25 mouse cellular contexts compared by ENCODE assay signal in genomic region chr3:89365486-89366414, GRCm38 (mm10). TPM values are rescaled to one million over a fixed set of nuclear protein-coding genes. Genes with fewer than 3 reads are reported as not detected.
DNase-seq lines count a peak whose midpoint lies in the region; ATAC-seq and TF ChIP-seq lines count a peak whose summit lies in the region.
"Had no signal": no experiment of that assay in that cellular context is flagged by ENCODE, and none has a peak within 500 bp of the region (broad histone marks: within the 10 kb centered on the region; RNA-seq: fewer than 3 reads in every experiment).

No protein-coding gene starts in this region.

- H3K4me1 ChIP-seq in kidney, embryonic 14.5 days (ENCODE audit: control insufficient read depth, insufficient read depth, low read length): 0 out of 2 replicates have a peak, but pooled peaks cover 4% of the 10 kb centered on the region
- 0 out of 2 replicates have a peak, but pooled peaks cover 12% of the 10 kb centered on the region for H3K4me1 ChIP-seq in limb, embryonic 13.5 days
- H3K4me1 ChIP-seq in stomach, postnatal 0 days (replicated peaks; ENCODE audit: control insufficient read depth, insufficient read depth): no peaks in the 10 kb centered on the region
- H3K4me1 ChIP-seq: embryonic facial prominence, embryonic 15.5 days; hindbrain, embryonic 13.5 days; megakaryocyte, embryonic 14.5 days had no signal

- H3K27ac ChIP-seq in kidney, embryonic 14.5 days (ENCODE audit: low read depth, low read length): no peak overlapping the region
- H3K27ac ChIP-seq in limb, embryonic 13.5 days: no peak overlapping the region
- no peak overlapping the region for H3K27ac ChIP-seq in stomach, postnatal 0 days (replicated peaks)
- H3K27ac ChIP-seq: embryonic facial prominence, embryonic 15.5 days; hindbrain, embryonic 13.5 days had no signal

- TF ChIP-seq CTCF in stomach, postnatal 0 days (IDR thresholded peaks at IDR 0.05; ENCODE audit: low read depth): no peak

- ATAC-seq in kidney, embryonic 14.5 days (ENCODE audit: low FRiP score, low TSS enrichment): no peak
- no peak for ATAC-seq in limb, embryonic 13.5 days (ENCODE audit: low FRiP score, low read depth)
- ATAC-seq in stomach, postnatal 0 days (ENCODE audit: low FRiP score, low TSS enrichment): peak; percentile 63
- ATAC-seq: inflammation-experienced regulatory T-cells, adult 6 months had no signal

- no peak for TF ChIP-seq EP300 in stomach, postnatal 0 days (optimal IDR thresholded peaks at IDR 0.05)

- H3K9me3 ChIP-seq in kidney, embryonic 14.5 days (ENCODE audit: control insufficient read depth, low read length): no peaks in the 10 kb centered on the region
- H3K9me3 ChIP-seq in limb, embryonic 13.5 days: no peaks in the 10 kb centered on the region
- no peaks in the 10 kb centered on the region for H3K9me3 ChIP-seq in stomach, postnatal 0 days (ENCODE audit: control insufficient read depth, low read length)
- H3K9me3 ChIP-seq: embryonic facial prominence, embryonic 15.5 days; heart, embryonic 12.5 days; hindbrain, embryonic 13.5 days; megakaryocyte, embryonic 14.5 days had no signal

- 66% methylated on average over 20 of the region's 20 CpGs for WGBS in kidney, embryonic 14.5 days
- WGBS in limb, embryonic 13.5 days: 65% methylated on average over 20 of the region's 20 CpGs
- 57% methylated on average over 20 of the region's 20 CpGs for WGBS in stomach, postnatal 0 days

- H3K27me3 ChIP-seq in kidney, embryonic 14.5 days (ENCODE audit: control insufficient read depth, insufficient read depth, low read length): no peaks in the 10 kb centered on the region
- H3K27me3 ChIP-seq in limb, embryonic 13.5 days: no peaks in the 10 kb centered on the region
- no peaks in the 10 kb centered on the region for H3K27me3 ChIP-seq in stomach, postnatal 0 days (ENCODE audit: control insufficient read depth, insufficient read depth, low read length)
- H3K27me3 ChIP-seq: embryonic facial prominence, embryonic 15.5 days had no signal

- no peak overlapping the region for H3K4me2 ChIP-seq in kidney, embryonic 14.5 days (replicated peaks; ENCODE audit: low read depth, low read length)
- no peak overlapping the region for H3K4me2 ChIP-seq in limb, embryonic 13.5 days (replicated peaks)
- no peak overlapping the region for H3K4me2 ChIP-seq in stomach, postnatal 0 days (replicated peaks; ENCODE audit: low read depth)
- H3K4me2 ChIP-seq: embryonic facial prominence, embryonic 15.5 days; heart, embryonic 12.5 days; hindbrain, embryonic 13.5 days; liver, embryonic 11.5 days had no signal

- no peaks in the 10 kb centered on the region for H3K36me3 ChIP-seq in kidney, embryonic 14.5 days (ENCODE audit: control insufficient read depth, insufficient read depth, low read length)
- no peaks in the 10 kb centered on the region for H3K36me3 ChIP-seq in limb, embryonic 13.5 days
- H3K36me3 ChIP-seq in stomach, postnatal 0 days (ENCODE audit: control insufficient read depth, insufficient read depth, low read length): no peaks in the 10 kb centered on the region
- H3K36me3 ChIP-seq: embryonic facial prominence, embryonic 15.5 days; heart, embryonic 12.5 days; hindbrain, embryonic 13.5 days had no signal

- no peak for DNase-seq in kidney, postnatal 14 days
- DNase-seq in ovary, postnatal 36 days (ENCODE audit: low spot score): peak; percentile 42
- DNase-seq in ovary, postnatal 10 days (ENCODE audit: low spot score): no peak
- peak; percentile 35 for DNase-seq in stomach, postnatal 0 days (ENCODE audit: low spot score)
- DNase-seq in spleen, postnatal 4 days (ENCODE audit: low spot score in 2 of 2): no peak
- no peak for DNase-seq in left cerebral cortex, adult 8-10 months (ENCODE audit: low spot score in 2 of 2)
- DNase-seq: adrenal gland, adult 2 months; heart, postnatal 14 days; lung, adult 18-20 months; lung, postnatal 14 days had no signal

- H3K4me3 ChIP-seq in kidney, embryonic 14.5 days (ENCODE audit: low read length): no peak overlapping the region
- no peak overlapping the region for H3K4me3 ChIP-seq in limb, embryonic 13.5 days
- no peak overlapping the region for H3K4me3 ChIP-seq in stomach, postnatal 0 days (ENCODE audit: low read depth, low read length)
- H3K4me3 ChIP-seq: embryonic facial prominence, embryonic 15.5 days; heart, embryonic 12.5 days; hindbrain, embryonic 13.5 days; megakaryocyte, embryonic 14.5 days had no signal

- peak overlapping the region; percentile 18; the same call in 1 of the 2 replicates for H3K9ac ChIP-seq in kidney, embryonic 14.5 days (ENCODE audit: low read depth, low read length)
- H3K9ac ChIP-seq in limb, embryonic 13.5 days: 0 out of 2 replicates have a peak overlapping the region, but pooled peaks have one; percentile 25
- no peak overlapping the region for H3K9ac ChIP-seq in stomach, postnatal 0 days (ENCODE audit: low read length)
- H3K9ac ChIP-seq: embryonic facial prominence, embryonic 15.5 days; heart, embryonic 12.5 days; hindbrain, embryonic 13.5 days had no signal

RNA-seq across cellular contexts. Expression of gene Dcst1, which starts 0.7 kb away (rescaled TPM):
- polyA plus RNA-seq in kidney, embryonic 14.5 days (2014; fragmentation: Nextera tagmentation; extraction: Ambion mirVana): 0.63 and 1.5 TPM in 2 replicates
- 0.38 and 0.51 TPM in 2 replicates for polyA plus RNA-seq in limb, embryonic 13.5 days (2015; fragmentation: Nextera tagmentation; extraction: Ambion mirVana)
- polyA plus RNA-seq in stomach, postnatal 0 days (2015; fragmentation: Nextera tagmentation; extraction: Ambion mirVana): 0.29 and 0.36 TPM in 2 replicates
- under 1 TPM in 1 of 4 experiments, not detected in 3; 0.61 TPM for total RNA-seq in left cerebral cortex, adult 8-10 months (2022)
- total RNA-seq: gastrocnemius, adult 18-20 months; layer of hippocampus, adult 18-20 months; layer of hippocampus, postnatal 25 days; left cerebral cortex, postnatal 25 days; neutrophil, adult 5-6 weeks had no signal
- polyA plus RNA-seq: liver, embryonic 11.5 days had no signal

RNA-seq across cellular contexts. Expression of gene Dcst2, which starts 4.0 kb away (rescaled TPM):
- 0.18 and 0.30 TPM in 2 replicates for polyA plus RNA-seq in kidney, embryonic 14.5 days (2014; fragmentation: Nextera tagmentation; extraction: Ambion mirVana)
- 0.27 and 0.34 TPM in 2 replicates for polyA plus RNA-seq in limb, embryonic 13.5 days (2015; fragmentation: Nextera tagmentation; extraction: Ambion mirVana)
- polyA plus RNA-seq in stomach, postnatal 0 days (2015; fragmentation: Nextera tagmentation; extraction: Ambion mirVana): 0.33 and 0.41 TPM in 2 replicates
- total RNA-seq in left cerebral cortex, adult 8-10 months (2022): under 1 TPM; 0.32 to 0.77 (median 0.42) TPM
- total RNA-seq: CH12.LX; gastrocnemius, adult 18-20 months; heart, postnatal 14 days; midbrain, postnatal 0 days; neutrophil, adult 5-6 weeks had no signal
- polyA plus RNA-seq: heart, embryonic 12.5 days had no signal

RNA-seq across cellular contexts. Expression of gene Adam15, which starts 16.0 kb away (rescaled TPM):
- 35.9 and 47.1 TPM in 2 replicates for polyA plus RNA-seq in kidney, embryonic 14.5 days (2014; fragmentation: Nextera tagmentation; extraction: Ambion mirVana)
- 50.3 and 52.2 TPM in 2 replicates for polyA plus RNA-seq in limb, embryonic 13.5 days (2015; fragmentation: Nextera tagmentation; extraction: Ambion mirVana)
- polyA plus RNA-seq in stomach, postnatal 0 days (2015; fragmentation: Nextera tagmentation; extraction: Ambion mirVana): 43.0 and 44.8 TPM in 2 replicates
- 100 to 1,000 TPM; 104 to 122 (median 108) TPM for total RNA-seq in left cerebral cortex, adult 8-10 months (2022)

RNA-seq across cellular contexts. Expression of gene Efna4, which starts 27.9 kb away (rescaled TPM):
- polyA plus RNA-seq in kidney, embryonic 14.5 days (2014; fragmentation: Nextera tagmentation; extraction: Ambion mirVana): 30.1 and 36.6 TPM in 2 replicates
- polyA plus RNA-seq in limb, embryonic 13.5 days (2015; fragmentation: Nextera tagmentation; extraction: Ambion mirVana): 49.0 and 51.6 TPM in 2 replicates
- 8.9 and 11.7 TPM in 2 replicates for polyA plus RNA-seq in stomach, postnatal 0 days (2015; fragmentation: Nextera tagmentation; extraction: Ambion mirVana)
- under 1 TPM in 3 of 4 experiments, not detected in 1; 0.22 to 0.46 (median 0.30) TPM for total RNA-seq in left cerebral cortex, adult 8-10 months (2022)
- total RNA-seq: gastrocnemius, adult 18-20 months; neutrophil, adult 5-6 weeks had no signal

RNA-seq across cellular contexts. Expression of gene Zbtb7b, which starts 28.8 kb away (rescaled TPM):
- 1.8 and 2.2 TPM in 2 replicates for polyA plus RNA-seq in kidney, embryonic 14.5 days (2014; fragmentation: Nextera tagmentation; extraction: Ambion mirVana)
- polyA plus RNA-seq in limb, embryonic 13.5 days (2015; fragmentation: Nextera tagmentation; extraction: Ambion mirVana): 1.1 and 2.0 TPM in 2 replicates
- polyA plus RNA-seq in stomach, postnatal 0 days (2015; fragmentation: Nextera tagmentation; extraction: Ambion mirVana): 7.9 and 9.1 TPM in 2 replicates
- 10 to 100 TPM; 11.3 to 20.3 (median 15.8) TPM for total RNA-seq in left cerebral cortex, adult 8-10 months (2022)

Comparison
In these comparisons a context has a peak if more than half of its experiments do, and no peak if none do; other contexts are left out.
1. DNase-seq: peak in ovary, postnatal 36 days (single experiment) and stomach, postnatal 0 days (single experiment); none in kidney, postnatal 14 days (single experiment), ovary, postnatal 10 days (single experiment), spleen, postnatal 4 days (0 of 2) and left cerebral cortex, adult 8-10 months (0 of 2).